Mouse (Mus musculus): Measurements from ENCODE around the gene Rabggta. TPM values are rescaled to one million over a fixed set of nuclear protein-coding genes. Genes with fewer than 3 reads are reported as not detected.

Rabggta gene
- polyA plus RNA-seq, 1 experiment = 9.9 TPM

GRCm38 (mm10) chr14:55706051-55706600 lies 15.9 kb downstream of the Rabggta start:
- H3K36me3 ChIP-seq (replicated peaks; ENCODE audit: low read length) = peaks cover 22% of the 10 kb centered on the region
- no peak for TF ChIP-seq FLI1 (IDR thresholded peaks at IDR 0.05; ENCODE audit: low read length)
- no peak overlapping the region for H3K4me3 ChIP-seq (replicated peaks)
- peaks cover 26% of the 10 kb centered on the region for H3K4me1 ChIP-seq
- peaks cover 8% of the 10 kb centered on the region for H3K27me3 ChIP-seq (replicated peaks)
- no peaks in the 10 kb centered on the region for H3K9me3 ChIP-seq

- TF ChIP-seq FLI1 (IDR thresholded peaks at IDR 0.05; ENCODE audit: low read length) = no peak
- no peak for TF ChIP-seq GATA1 (IDR thresholded peaks at IDR 0.05; ENCODE audit: borderline replicate concordance, low read length)
- Histone ChIP-seq H3K4me1 (peaks cover 31% of the 10 kb centered on the region), H3K27me3 (replicated peaks) (peaks cover 12% of the 10 kb centered on the region), H3K9me3 (no peaks in the 10 kb centered on the region), H3K36me3 (replicated peaks; ENCODE audit: low read length) (peaks cover 13% of the 10 kb centered on the region), H3K4me3 (replicated peaks) (no peak overlapping the region)
Observed at GRCm38 (mm10) chr14:55702761-55703160, 19.3 kb downstream of the Rabggta start.

GRCm38 (mm10) chr14:55701131-55701530 lies 20.9 kb downstream of the Rabggta start:
- TF ChIP-seq GATA1 (IDR thresholded peaks at IDR 0.05; ENCODE audit: borderline replicate concordance, low read length) (no peak), FLI1 (IDR thresholded peaks at IDR 0.05; ENCODE audit: low read length) (no peak)
- Histone ChIP-seq H3K36me3 (replicated peaks; ENCODE audit: low read length) (peaks cover 13% of the 10 kb centered on the region), H3K4me3 (replicated peaks) (no peak overlapping the region), H3K9me3 (no peaks in the 10 kb centered on the region), H3K4me1 (peaks cover 36% of the 10 kb centered on the region), H3K27me3 (replicated peaks) (peaks cover 12% of the 10 kb centered on the region)

- Histone ChIP-seq H3K4me3 (replicated peaks) (peak overlapping the region; percentile 78), H3K27me3 (replicated peaks) (peaks cover 12% of the 10 kb centered on the region), H3K4me1 (peaks cover 21% of the 10 kb centered on the region), H3K9me3 (peaks cover 23% of the 10 kb centered on the region), H3K36me3 (replicated peaks; ENCODE audit: low read length) (no peaks in the 10 kb centered on the region)
- TF ChIP-seq GATA1 (IDR thresholded peaks at IDR 0.05; ENCODE audit: borderline replicate concordance, low read length) (no peak), FLI1 (IDR thresholded peaks at IDR 0.05; ENCODE audit: low read length) (no peak)
Observed at GRCm38 (mm10) chr14:55697226-55697625, 24.8 kb downstream of the Rabggta start.

- H3K4me3 ChIP-seq (replicated peaks) = no peak overlapping the region
- H3K27me3 ChIP-seq (replicated peaks) = peaks cover 4% of the 10 kb centered on the region
- H3K4me1 ChIP-seq = peaks cover 6% of the 10 kb centered on the region; the same call in 1 of the 2 replicates
- TF ChIP-seq FLI1 (IDR thresholded peaks at IDR 0.05; ENCODE audit: low read length) (no peak), GATA1 (IDR thresholded peaks at IDR 0.05; ENCODE audit: borderline replicate concordance, low read length) (no peak)
- peaks cover 24% of the 10 kb centered on the region for H3K9me3 ChIP-seq
- no peaks in the 10 kb centered on the region for H3K36me3 ChIP-seq (replicated peaks; ENCODE audit: low read length)
Observed at GRCm38 (mm10) chr14:55689433-55689832, 32.6 kb downstream of the Rabggta start.

- Histone ChIP-seq H3K27me3 (replicated peaks) (no peaks in the 10 kb centered on the region), H3K4me1 (peaks cover 30% of the 10 kb centered on the region), H3K36me3 (replicated peaks; ENCODE audit: low read length) (peaks cover 36% of the 10 kb centered on the region), H3K9me3 (no peaks in the 10 kb centered on the region), H3K4me3 (replicated peaks) (peak overlapping the region; percentile 95)
- TF ChIP-seq FLI1 (IDR thresholded peaks at IDR 0.05; ENCODE audit: low read length) (no peak), GATA1 (IDR thresholded peaks at IDR 0.05; ENCODE audit: borderline replicate concordance, low read length) (no peak)
Observed at GRCm38 (mm10) chr14:55682118-55682493, 40.0 kb downstream of the Rabggta start.

- TF ChIP-seq GATA1 (IDR thresholded peaks at IDR 0.05; ENCODE audit: borderline replicate concordance, low read length) (no peak), FLI1 (IDR thresholded peaks at IDR 0.05; ENCODE audit: low read length) (peak; percentile 62)
- peaks cover 30% of the 10 kb centered on the region for H3K4me1 ChIP-seq
- H3K9me3 ChIP-seq = no peaks in the 10 kb centered on the region
- peak within 1 kb of the TSS; percentile 95 for H3K4me3 ChIP-seq (replicated peaks)
- H3K36me3 ChIP-seq (replicated peaks; ENCODE audit: low read length) = peaks cover 43% of the 10 kb centered on the region
- no peaks in the 10 kb centered on the region for H3K27me3 ChIP-seq (replicated peaks)
Observed at GRCm38 (mm10) chr14:55681160-55682117, 40.6 kb downstream of the Rabggta start, which contains the start of gene Tinf2. TSS of gene Tinf2 (minus strand) at chr14:55681820.

- H3K36me3 ChIP-seq (replicated peaks; ENCODE audit: low read length) = peaks cover 66% of the 10 kb centered on the region
- TF ChIP-seq GATA1 (IDR thresholded peaks at IDR 0.05; ENCODE audit: borderline replicate concordance, low read length) (no peak), FLI1 (IDR thresholded peaks at IDR 0.05; ENCODE audit: low read length) (no peak)
- H3K4me1 ChIP-seq = peaks cover 34% of the 10 kb centered on the region
- no peak overlapping the region for H3K4me3 ChIP-seq (replicated peaks)
- no peaks in the 10 kb centered on the region for H3K9me3 ChIP-seq
- no peaks in the 10 kb centered on the region for H3K27me3 ChIP-seq (replicated peaks)
Observed at GRCm38 (mm10) chr14:55677615-55678014, 44.4 kb downstream of the Rabggta start.

GRCm38 (mm10) chr14:55672741-55673060 lies 49.4 kb downstream of the Rabggta start:
- H3K4me1 ChIP-seq = peaks cover 42% of the 10 kb centered on the region

More at GRCm38 (mm10) chr14:55672741-55673060, 49.4 kb downstream of the Rabggta start:
- Histone ChIP-seq H3K9me3 (no peaks in the 10 kb centered on the region), H3K4me3 (replicated peaks) (peak overlapping the region; percentile 99), H3K36me3 (replicated peaks; ENCODE audit: low read length) (peaks cover 55% of the 10 kb centered on the region), H3K27me3 (replicated peaks) (no peaks in the 10 kb centered on the region)
- TF ChIP-seq GATA1 (IDR thresholded peaks at IDR 0.05; ENCODE audit: borderline replicate concordance, low read length) = no peak
- TF ChIP-seq FLI1 (IDR thresholded peaks at IDR 0.05; ENCODE audit: low read length) = no peak
